Mouse (Mus musculus) heart, adult 2 months (tissue): Measurements from ENCODE around the gene Dpf3.

Experiments used
- EP300 ChIP-seq: fragments of 200-500 bp; IDR thresholded peaks from 2 replicates; pipeline ENCODE4 v1.6.1; 2011; ENCODE audit warnings: low read depth, low read length, control low read depth; ENCODE audit not compliant: insufficient read depth
- POLR2A ChIP-seq: fragments of 200-500 bp; IDR thresholded peaks from 2 replicates; pipeline ENCODE4 v1.6.1; 2011; ENCODE audit warnings: mild to moderate bottlenecking, low read depth, low read length, control low read depth; ENCODE audit not compliant: insufficient read depth

GRCm38 (mm10) chr12:83210294-83210693 is 277.2 kb downstream of the Dpf3 start:
- TF ChIP-seq EP300 (no peak), POLR2A (no peak)
